In the genomic region with DNA sequence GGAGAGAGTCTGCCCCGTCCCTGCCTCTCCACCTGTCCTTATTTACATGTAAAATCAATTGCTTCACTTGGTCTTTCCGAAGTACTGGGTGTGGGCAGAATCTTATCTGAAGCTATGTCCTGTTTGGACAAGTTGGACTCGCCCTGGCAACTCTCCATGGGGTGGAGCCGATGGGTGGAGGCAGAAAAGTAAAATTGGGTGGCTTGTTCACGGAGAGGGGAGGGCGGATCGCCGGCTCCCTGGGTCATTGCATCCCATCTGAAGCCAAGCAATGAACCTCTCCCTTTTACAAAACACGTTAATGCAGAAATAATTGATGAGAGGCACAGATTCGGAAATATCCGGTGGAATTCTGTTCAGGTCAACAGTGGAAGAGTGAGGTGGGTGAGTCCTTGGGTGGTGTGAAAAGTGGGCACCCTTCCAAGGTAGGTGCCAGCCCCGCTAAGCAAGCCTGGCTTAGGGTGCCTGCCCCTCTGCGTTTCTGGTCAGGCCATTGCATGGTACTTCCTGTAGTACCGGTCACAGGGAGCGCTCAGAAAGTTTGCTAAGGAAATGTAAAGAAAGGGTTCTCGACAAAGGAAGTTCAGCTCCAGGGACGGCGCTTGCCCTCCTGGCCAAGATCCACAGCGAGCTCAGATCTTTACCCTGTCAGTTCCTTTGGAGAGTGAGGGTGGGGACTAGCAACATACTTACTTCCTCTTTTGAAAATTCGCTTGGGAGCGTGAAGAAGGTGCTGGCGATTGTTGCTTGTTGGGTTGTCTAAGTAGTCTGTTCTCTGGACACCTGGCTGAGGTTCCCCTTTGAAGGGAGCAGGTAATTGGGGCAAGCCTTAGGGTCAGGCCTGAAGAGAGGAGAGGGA, we compare ENCODE assay signal across 8 mouse cellular contexts. TPM values are rescaled to one million over a fixed set of nuclear protein-coding genes. Genes with fewer than 3 reads are reported as not detected.
DNase-seq lines count a peak whose midpoint lies in the region; ATAC-seq lines count a peak whose summit lies in the region.

No protein-coding gene starts in this region.

- no peaks in the 10 kb centered on the region for H3K27me3 ChIP-seq in forebrain, embryonic 12.5 days
- no peaks in the 10 kb centered on the region for H3K27me3 ChIP-seq in limb, embryonic 11.5 days (ENCODE audit: control insufficient read depth, insufficient read depth, low read length)
- no peaks in the 10 kb centered on the region for H3K27me3 ChIP-seq in midbrain, embryonic 12.5 days

- H3K9me3 ChIP-seq in forebrain, embryonic 12.5 days, result no peaks in the 10 kb centered on the region
- H3K9me3 ChIP-seq in limb, embryonic 11.5 days (ENCODE audit: control insufficient read depth, low read length), result no peaks in the 10 kb centered on the region
- no peaks in the 10 kb centered on the region for H3K9me3 ChIP-seq in midbrain, embryonic 12.5 days

- no peak overlapping the region for H3K4me3 ChIP-seq in forebrain, embryonic 12.5 days (replicated peaks)
- no peak overlapping the region for H3K4me3 ChIP-seq in limb, embryonic 11.5 days (ENCODE audit: low read depth, low read length)
- H3K4me3 ChIP-seq in midbrain, embryonic 12.5 days, result no peak overlapping the region

- 17% methylated on average over 22 of the region's 22 CpGs for WGBS in forebrain, embryonic 12.5 days
- WGBS in limb, embryonic 11.5 days, result 29% methylated on average over 22 of the region's 22 CpGs
- WGBS in midbrain, embryonic 12.5 days, result 14% methylated on average over 22 of the region's 22 CpGs

- H3K4me2 ChIP-seq in forebrain, embryonic 12.5 days, result peak overlapping the region; percentile 40
- peak overlapping the region; percentile 30; the same call in 1 of the 2 replicates for H3K4me2 ChIP-seq in limb, embryonic 11.5 days (ENCODE audit: low read depth, severe bottlenecking)
- peak overlapping the region; percentile 38 for H3K4me2 ChIP-seq in midbrain, embryonic 12.5 days (replicated peaks)

- intact Hi-C loops in left cerebral cortex, postnatal 4 days (cut with DNase I), result loop anchor here (5.0 kb wide), 2 partner anchors 430 to 520 kb away; no protein-coding TSS in a partner anchor

- peaks cover 6% of the 10 kb centered on the region; the same call in 1 of the 2 replicates for H3K36me3 ChIP-seq in forebrain, embryonic 12.5 days (replicated peaks)
- peaks cover 6% of the 10 kb centered on the region; the same call in 1 of the 2 replicates for H3K36me3 ChIP-seq in limb, embryonic 11.5 days (ENCODE audit: control insufficient read depth, insufficient read depth, low read length)
- H3K36me3 ChIP-seq in midbrain, embryonic 12.5 days, result 0 out of 2 replicates have a peak, but pooled peaks cover 8% of the 10 kb centered on the region

- DNase-seq in CD4-positive, CD25-positive, alpha-beta regulatory T cell, adult 2 months (ENCODE audit: low read depth, low spot score), result peak; percentile 53
- DNase-seq in adrenal gland, adult 8-10 months, result peak; percentile 89
- DNase-seq in heart, postnatal 4 days, result peak; percentile 91
- DNase-seq in limb, embryonic 11.5 days (ENCODE audit: low spot score), result no peak
- DNase-seq in spleen, postnatal 36 days (ENCODE audit: low spot score in 2 of 2), result peak; percentile 80 to 89
- no peak for DNase-seq in left cerebral cortex, postnatal 4 days

- H3K9ac ChIP-seq in forebrain, embryonic 12.5 days, result 0 out of 2 replicates have a peak overlapping the region, but pooled peaks have one; percentile 30
- H3K9ac ChIP-seq in limb, embryonic 11.5 days (ENCODE audit: low read length), result peak overlapping the region; percentile 23; the same call in 1 of the 2 replicates
- peak overlapping the region; percentile 34 for H3K9ac ChIP-seq in midbrain, embryonic 12.5 days (replicated peaks)

- H3K4me1 ChIP-seq in forebrain, embryonic 12.5 days, result peaks cover 58% of the 10 kb centered on the region
- H3K4me1 ChIP-seq in limb, embryonic 11.5 days (ENCODE audit: control insufficient read depth, insufficient read depth, low read length), result peaks cover 40% of the 10 kb centered on the region
- H3K4me1 ChIP-seq in midbrain, embryonic 12.5 days, result peaks cover 45% of the 10 kb centered on the region

- peak overlapping the region; percentile 91 for H3K27ac ChIP-seq in forebrain, embryonic 12.5 days
- peak overlapping the region; percentile 80 for H3K27ac ChIP-seq in limb, embryonic 11.5 days (replicated peaks; ENCODE audit: low read depth, low read length)
- peak overlapping the region; percentile 89 for H3K27ac ChIP-seq in midbrain, embryonic 12.5 days (replicated peaks)

- no peak for ATAC-seq in forebrain, embryonic 12.5 days (ENCODE audit: low FRiP score)
- no peak for ATAC-seq in limb, embryonic 11.5 days (ENCODE audit: insufficient number of reproducible peaks, low FRiP score, low TSS enrichment, low read depth)
- ATAC-seq in midbrain, embryonic 12.5 days (ENCODE audit: low FRiP score, low read depth), result no peak

RNA-seq across cellular contexts. Expression of a gene that starts 9.2 kb away (rescaled TPM):
- 10 to 100 TPM; 48.3 to 64.6 (median 53.4) TPM for total RNA-seq in adrenal gland, adult 8-10 months (2022)
- 32.5 and 33.6 TPM in 2 replicates for polyA plus RNA-seq in forebrain, embryonic 12.5 days (2016; fragmentation: Nextera tagmentation; extraction: Ambion mirVana)
- total RNA-seq in heart, postnatal 4 days (2021), result 10 to 100 TPM; 73.2 to 76.3 TPM
- 38.6 and 43.6 TPM in 2 replicates for polyA plus RNA-seq in limb, embryonic 11.5 days (2014; fragmentation: Nextera tagmentation; extraction: Ambion mirVana)
- polyA plus RNA-seq in midbrain, embryonic 12.5 days (2016; fragmentation: Nextera tagmentation; extraction: Ambion mirVana), result 37.4 and 39.9 TPM in 2 replicates
- 10 to 100 TPM; 29.4 to 32.5 TPM for total RNA-seq in left cerebral cortex, postnatal 4 days (2021)

Comparison
In these comparisons a context has a peak if more than half of its experiments do, and no peak if none do; other contexts are left out.
1. DNase-seq: peak in CD4-positive, CD25-positive, alpha-beta regulatory T cell, adult 2 months (single experiment), adrenal gland, adult 8-10 months (single experiment), heart, postnatal 4 days (single experiment) and spleen, postnatal 36 days (2 of 2); none in limb, embryonic 11.5 days (single experiment) and left cerebral cortex, postnatal 4 days (single experiment).
2. Peak in every context shown above with its lines, with median percentiles within 50 percentile points of each other: H3K27ac ChIP-seq, H3K4me2 ChIP-seq and H3K9ac ChIP-seq.